Mouse (Mus musculus) heart, embryonic 10.5 days (tissue): ENCODE measurements around the gene Magi1. TPM values are rescaled to one million over a fixed set of nuclear protein-coding genes. Genes with fewer than 3 reads are reported as not detected.

Experiments
- DNase-seq: peaks from one replicate; pipeline ENCODE4 v3.0.0-alpha.2; 2017; ENCODE audit warnings: low spot score
- H3K27ac ChIP-seq: fragments of 300-500 bp; sonication (generic); 2 replicates; pipeline ENCODE4 v1.5.1; 2016; ENCODE audit warnings: mild to moderate bottlenecking
- H3K27me3 ChIP-seq: fragments of 300-500 bp; sonication (generic); 2 replicates; pipeline ENCODE4 v1.6.1; 2016; ENCODE audit warnings: mild to moderate bottlenecking; ENCODE audit not compliant: poor library complexity, insufficient read depth, severe bottlenecking
- H3K36me3 ChIP-seq: fragments of 300-500 bp; sonication (generic); 2 replicates; pipeline ENCODE4 v1.6.1; 2016; ENCODE audit warnings: mild to moderate bottlenecking, moderate library complexity
- H3K4me1 ChIP-seq: fragments of 300-500 bp; sonication (generic); 2 replicates; pipeline ENCODE4 v1.6.1; 2016; ENCODE audit warnings: mild to moderate bottlenecking
- H3K4me3 ChIP-seq: fragments of 300-500 bp; sonication (generic); 2 replicates; pipeline ENCODE4 v1.5.1; 2016; ENCODE audit warnings: mild to moderate bottlenecking, moderate library complexity
- H3K9me3 ChIP-seq: fragments of 300-500 bp; sonication (generic); 2 replicates; pipeline ENCODE4 v1.6.1; 2016; ENCODE audit warnings: mild to moderate bottlenecking, moderate library complexity
- WGBS: fragments of 180-500 bp; shearing (Covaris S2); methylation state at CpG from one replicate; pipeline ENCODE4 v1.1.7; 2016; 5-methylcytosine and 5-hydroxymethylcytosine counted together
- polyA plus RNA-seq: library from polyadenylated mRNA; unstranded; fragments of >200 nt; fragmentation: Nextera tagmentation; extraction: Ambion mirVana; gene quantifications from 2 replicates; pipeline ENCODE4 v1.2.1, GENCODE M21; 2016

The Magi1 gene
- polyA plus RNA-seq, 1 experiment from 2014 or later: 10.5 TPM

- WGBS: 2% methylated on average over 17 of the region's 17 CpGs
- Histone ChIP-seq H3K4me3 (peak overlapping the region; percentile 94), H3K27me3 (no peaks in the 10 kb centered on the region), H3K27ac (peak overlapping the region; percentile 95), H3K36me3 (no peaks in the 10 kb centered on the region), H3K4me1 (peaks cover 51% of the 10 kb centered on the region), H3K9me3 (no peaks in the 10 kb centered on the region)
- DNase-seq: peak; percentile 80
Observed at GRCm38 (mm10) chr6:94281606-94282280, 2.0 kb downstream of the Magi1 start.

GRCm38 (mm10) chr6:94273941-94274340 is 9.8 kb downstream of the Magi1 start:
- peaks cover 43% of the 10 kb centered on the region for H3K4me1 ChIP-seq
- 91% methylated on average over 3 of the region's 3 CpGs for WGBS

GRCm38 (mm10) chr6:94270001-94270400 is 13.7 kb downstream of the Magi1 start:
- Histone ChIP-seq H3K9me3 (no peaks in the 10 kb centered on the region), H3K4me1 (peaks cover 38% of the 10 kb centered on the region), H3K27me3 (no peaks in the 10 kb centered on the region), H3K4me3 (no peak overlapping the region), H3K27ac (no peak overlapping the region), H3K36me3 (no peaks in the 10 kb centered on the region)
- WGBS: 83% methylated on average over 5 of the region's 5 CpGs
- DNase-seq: no peak

More at GRCm38 (mm10) chr6:94273941-94274340, 9.8 kb downstream of the Magi1 start:
- H3K36me3 ChIP-seq: no peaks in the 10 kb centered on the region
- H3K9me3 ChIP-seq: no peaks in the 10 kb centered on the region
- H3K27ac ChIP-seq: no peak overlapping the region; the same call in 1 of the 2 replicates
- no peaks in the 10 kb centered on the region for H3K27me3 ChIP-seq
- H3K4me3 ChIP-seq: no peak overlapping the region
- no peak for DNase-seq

GRCm38 (mm10) chr6:94269174-94269573 is 14.5 kb downstream of the Magi1 start:
- Histone ChIP-seq H3K27me3 (no peaks in the 10 kb centered on the region), H3K27ac (no peak overlapping the region), H3K4me1 (peaks cover 46% of the 10 kb centered on the region), H3K9me3 (no peaks in the 10 kb centered on the region), H3K4me3 (no peak overlapping the region), H3K36me3 (no peaks in the 10 kb centered on the region)
- WGBS: 49% methylated on average over 4 of the region's 4 CpGs
- DNase-seq: no peak

GRCm38 (mm10) chr6:94265244-94265935 is 18.3 kb downstream of the Magi1 start:
- Histone ChIP-seq H3K4me1 (peaks cover 51% of the 10 kb centered on the region), H3K4me3 (no peak overlapping the region), H3K36me3 (no peaks in the 10 kb centered on the region), H3K27ac (no peak overlapping the region), H3K9me3 (no peaks in the 10 kb centered on the region), H3K27me3 (no peaks in the 10 kb centered on the region)
- no peak for DNase-seq
- 55% methylated on average over 3 of the region's 3 CpGs for WGBS

- DNase-seq: no peak
- H3K36me3 ChIP-seq: no peaks in the 10 kb centered on the region
- peaks cover 54% of the 10 kb centered on the region for H3K4me1 ChIP-seq
- no peak overlapping the region for H3K4me3 ChIP-seq
- no peaks in the 10 kb centered on the region for H3K9me3 ChIP-seq
- 56% methylated on average over 7 of the region's 7 CpGs for WGBS
- no peaks in the 10 kb centered on the region for H3K27me3 ChIP-seq
- no peak overlapping the region for H3K27ac ChIP-seq
Observed at GRCm38 (mm10) chr6:94264183-94264941, 19.4 kb downstream of the Magi1 start.

- Histone ChIP-seq H3K9me3 (no peaks in the 10 kb centered on the region), H3K27ac (no peak overlapping the region), H3K4me3 (no peak overlapping the region), H3K36me3 (no peaks in the 10 kb centered on the region), H3K27me3 (no peaks in the 10 kb centered on the region), H3K4me1 (peaks cover 66% of the 10 kb centered on the region)
- DNase-seq: no peak
- 86% methylated on average over 5 of the region's 5 CpGs for WGBS
Observed at GRCm38 (mm10) chr6:94260831-94261230, 22.9 kb downstream of the Magi1 start.

- DNase-seq: no peak
- H3K27me3 ChIP-seq: no peaks in the 10 kb centered on the region
- H3K9me3 ChIP-seq: no peaks in the 10 kb centered on the region
- peaks cover 65% of the 10 kb centered on the region for H3K4me1 ChIP-seq
- no peaks in the 10 kb centered on the region for H3K36me3 ChIP-seq
- H3K4me3 ChIP-seq: no peak overlapping the region
- H3K27ac ChIP-seq: no peak overlapping the region
- 87% methylated on average over 2 of the region's 2 CpGs for WGBS
Observed at GRCm38 (mm10) chr6:94259981-94260380, 23.7 kb downstream of the Magi1 start.

GRCm38 (mm10) chr6:94257831-94258173 is 25.9 kb downstream of the Magi1 start:
- H3K36me3 ChIP-seq: no peaks in the 10 kb centered on the region
- H3K4me3 ChIP-seq: no peak overlapping the region
- no peak overlapping the region for H3K27ac ChIP-seq
- H3K9me3 ChIP-seq: no peaks in the 10 kb centered on the region
- H3K27me3 ChIP-seq: no peaks in the 10 kb centered on the region
- WGBS: 83% methylated on average over 3 of the region's 3 CpGs
- peaks cover 66% of the 10 kb centered on the region for H3K4me1 ChIP-seq
- no peak for DNase-seq

GRCm38 (mm10) chr6:94256982-94257830 is 26.5 kb downstream of the Magi1 start:
- H3K27me3 ChIP-seq: no peaks in the 10 kb centered on the region
- WGBS: 76% methylated on average over 12 of the region's 12 CpGs
- DNase-seq: no peak
- H3K4me3 ChIP-seq: no peak overlapping the region
- H3K36me3 ChIP-seq: no peaks in the 10 kb centered on the region
- no peak overlapping the region for H3K27ac ChIP-seq
- H3K9me3 ChIP-seq: no peaks in the 10 kb centered on the region
- H3K4me1 ChIP-seq: peaks cover 64% of the 10 kb centered on the region

GRCm38 (mm10) chr6:94253943-94254342 is 29.8 kb downstream of the Magi1 start:
- DNase-seq: no peak
- Histone ChIP-seq H3K36me3 (no peaks in the 10 kb centered on the region), H3K27me3 (no peaks in the 10 kb centered on the region), H3K9me3 (no peaks in the 10 kb centered on the region), H3K27ac (peak overlapping the region; percentile 53), H3K4me1 (peaks cover 81% of the 10 kb centered on the region), H3K4me3 (no peak overlapping the region)
- 58% methylated on average over 8 of the region's 8 CpGs for WGBS

- no peaks in the 10 kb centered on the region for H3K9me3 ChIP-seq
- 68% methylated on average over 8 of the region's 8 CpGs for WGBS
- H3K27ac ChIP-seq: peak overlapping the region; percentile 31; the same call in 1 of the 2 replicates
- no peak overlapping the region for H3K4me3 ChIP-seq
- no peak for DNase-seq
- no peaks in the 10 kb centered on the region for H3K36me3 ChIP-seq
- H3K27me3 ChIP-seq: no peaks in the 10 kb centered on the region
- peaks cover 69% of the 10 kb centered on the region for H3K4me1 ChIP-seq
Observed at GRCm38 (mm10) chr6:94251358-94251945, 32.3 kb downstream of the Magi1 start.
